8 mouse cellular contexts compared by ENCODE assay signal in genomic region chr4:139330605-139331004, GRCm38 (mm10). TPM values are rescaled to one million over a fixed set of nuclear protein-coding genes. Genes with fewer than 3 reads are reported as not detected.
DNase-seq lines count a peak whose midpoint lies in the region; ATAC-seq and TF ChIP-seq lines count a peak whose summit lies in the region.

No protein-coding gene starts in this region.

- peak overlapping the region; percentile 1; the same call in 1 of the 2 replicates for H3K4me2 ChIP-seq in embryonic facial prominence, embryonic 11.5 days (ENCODE audit: low read depth, low read length)
- H3K4me2 ChIP-seq in lung, embryonic 14.5 days = peak overlapping the region; percentile 50

- peak; percentile 97 for DNase-seq in CD4-positive, CD25-positive, alpha-beta regulatory T cell, adult 2 months (ENCODE audit: low read depth, low spot score)
- peak; percentile 98 for DNase-seq in R1 (ENCODE audit: low read depth, low spot score)
- DNase-seq in embryonic facial prominence, embryonic 11.5 days (ENCODE audit: low spot score) = peak; percentile 85
- peak; percentile 93 for DNase-seq in heart, embryonic 10.5 days (ENCODE audit: low spot score)
- DNase-seq in kidney, adult 2 months = peak; percentile 90
- DNase-seq in lung, embryonic 14.5 days = peak; percentile 89
- peak; percentile 38 for DNase-seq in retina, embryonic 14.5 days (ENCODE audit: low spot score)
- peak; percentile 91 for DNase-seq in yolk sac, embryonic 10.5 days (ENCODE audit: low spot score)

- 8% methylated on average over 10 of the region's 10 CpGs for WGBS in embryonic facial prominence, embryonic 11.5 days
- 8% methylated on average over 10 of the region's 10 CpGs for WGBS in heart, embryonic 10.5 days
- 3% methylated on average over 10 of the region's 10 CpGs for WGBS in kidney, adult 2 months
- 8% methylated on average over 10 of the region's 10 CpGs for WGBS in lung, embryonic 14.5 days

- H3K27ac ChIP-seq in embryonic facial prominence, embryonic 11.5 days (replicated peaks; ENCODE audit: low read depth, low read length) = no peak overlapping the region
- peak overlapping the region; percentile 38; the same call in 1 of the 2 replicates for H3K27ac ChIP-seq in heart, embryonic 10.5 days
- peak overlapping the region; percentile 14 for H3K27ac ChIP-seq in kidney, adult 2 months (ENCODE audit: insufficient read depth, low read depth, low read length)
- H3K27ac ChIP-seq in lung, embryonic 14.5 days (ENCODE audit: low read depth) = no peak overlapping the region

- no peak overlapping the region for H3K9ac ChIP-seq in embryonic facial prominence, embryonic 11.5 days (replicated peaks; ENCODE audit: low read length)
- no peak overlapping the region; the same call in 1 of the 2 replicates for H3K9ac ChIP-seq in lung, embryonic 14.5 days

- H3K4me3 ChIP-seq in embryonic facial prominence, embryonic 11.5 days (ENCODE audit: low read depth, low read length) = no peak overlapping the region
- peak overlapping the region; percentile 50 for H3K4me3 ChIP-seq in heart, embryonic 10.5 days
- peak overlapping the region; percentile 22 for H3K4me3 ChIP-seq in kidney, adult 2 months (ENCODE audit: insufficient read depth, low read depth, low read length)
- H3K4me3 ChIP-seq in lung, embryonic 14.5 days (ENCODE audit: low read depth, low read length) = peak overlapping the region; percentile 16; the same call in 1 of the 2 replicates

- no peaks in the 10 kb centered on the region; the same call in 1 of the 2 replicates for H3K27me3 ChIP-seq in embryonic facial prominence, embryonic 11.5 days (ENCODE audit: control insufficient read depth, insufficient read depth, low read length)
- peaks cover 26% of the 10 kb centered on the region for H3K27me3 ChIP-seq in heart, embryonic 10.5 days (ENCODE audit: insufficient read depth, poor library complexity, severe bottlenecking)
- H3K27me3 ChIP-seq in kidney, adult 2 months (replicated peaks; ENCODE audit: control insufficient read depth, insufficient read depth, low read length) = no peaks in the 10 kb centered on the region
- H3K27me3 ChIP-seq in lung, embryonic 14.5 days (ENCODE audit: insufficient read depth, low read length) = no peaks in the 10 kb centered on the region

- H3K4me1 ChIP-seq in embryonic facial prominence, embryonic 11.5 days (ENCODE audit: control insufficient read depth, insufficient read depth, low read length) = no peaks in the 10 kb centered on the region
- H3K4me1 ChIP-seq in heart, embryonic 10.5 days = peaks cover 4% of the 10 kb centered on the region; the same call in 1 of the 2 replicates
- H3K4me1 ChIP-seq in kidney, adult 2 months (ENCODE audit: control insufficient read depth, insufficient read depth, low read length) = peaks cover 6% of the 10 kb centered on the region; the same call in 1 of the 2 replicates
- H3K4me1 ChIP-seq in lung, embryonic 14.5 days (ENCODE audit: insufficient read depth) = no peaks in the 10 kb centered on the region

- peak; percentile 82 for TF ChIP-seq CTCF in kidney, adult 2 months (conservative IDR thresholded peaks at IDR 0.05; ENCODE audit: insufficient read depth, insufficient read length, low read depth, low read length)
- peak; percentile 76 for TF ChIP-seq CTCF in lung, embryonic 14.5 days (IDR thresholded peaks at IDR 0.05; ENCODE audit: low read depth)

- peak; percentile 71 for TF ChIP-seq POLR2A in kidney, adult 2 months (IDR thresholded peaks at IDR 0.05; ENCODE audit: low read depth, low read length)

- peak; percentile 85 for ATAC-seq in embryonic facial prominence, embryonic 11.5 days (replicated peaks; ENCODE audit: insufficient number of reproducible peaks, low FRiP score, low TSS enrichment, low read depth)
- peak; percentile 83 for ATAC-seq in lung, embryonic 14.5 days (ENCODE audit: insufficient read depth)

- no peaks in the 10 kb centered on the region for H3K9me3 ChIP-seq in embryonic facial prominence, embryonic 11.5 days (replicated peaks; ENCODE audit: control insufficient read depth, low read length)
- no peaks in the 10 kb centered on the region for H3K9me3 ChIP-seq in heart, embryonic 10.5 days
- H3K9me3 ChIP-seq in lung, embryonic 14.5 days (ENCODE audit: low read depth, low read length) = no peaks in the 10 kb centered on the region

- no peaks in the 10 kb centered on the region for H3K36me3 ChIP-seq in embryonic facial prominence, embryonic 11.5 days (replicated peaks; ENCODE audit: control insufficient read depth, insufficient read depth, low read depth, low read length)
- H3K36me3 ChIP-seq in heart, embryonic 10.5 days = no peaks in the 10 kb centered on the region
- H3K36me3 ChIP-seq in kidney, adult 2 months (ENCODE audit: control insufficient read depth, insufficient read depth, low read length) = no peaks in the 10 kb centered on the region
- no peaks in the 10 kb centered on the region for H3K36me3 ChIP-seq in lung, embryonic 14.5 days (ENCODE audit: insufficient read depth)

RNA-seq across cellular contexts. Expression of gene Akr7a5, which starts 20.1 kb away (rescaled TPM):
- polyA plus RNA-seq in embryonic facial prominence, embryonic 11.5 days (2014; fragmentation: Nextera tagmentation; extraction: Ambion mirVana) = 137 and 146 TPM in 2 replicates
- 60.1 and 72.5 TPM in 2 replicates for polyA plus RNA-seq in heart, embryonic 10.5 days (2016; fragmentation: Nextera tagmentation; extraction: Ambion mirVana)
- 245 and 280 TPM in 2 replicates for polyA plus RNA-seq in kidney, adult 2 months (2012; rRNA removed)
- 87.5 and 101 TPM in 2 replicates for polyA plus RNA-seq in lung, embryonic 14.5 days (2014; fragmentation: Nextera tagmentation; extraction: Ambion mirVana)

RNA-seq across cellular contexts. Expression of gene Pqlc2, which starts 20.1 kb away (rescaled TPM):
- polyA plus RNA-seq in embryonic facial prominence, embryonic 11.5 days (2014; fragmentation: Nextera tagmentation; extraction: Ambion mirVana) = 13.5 and 14.2 TPM in 2 replicates
- polyA plus RNA-seq in heart, embryonic 10.5 days (2016; fragmentation: Nextera tagmentation; extraction: Ambion mirVana) = 12.7 and 13.9 TPM in 2 replicates
- 63.3 and 71.7 TPM in 2 replicates for polyA plus RNA-seq in kidney, adult 2 months (2012; rRNA removed)
- 10.5 and 11.0 TPM in 2 replicates for polyA plus RNA-seq in lung, embryonic 14.5 days (2014; fragmentation: Nextera tagmentation; extraction: Ambion mirVana)

RNA-seq across cellular contexts. Expression of gene Mrto4, which starts 21.8 kb away (rescaled TPM):
- 145 TPM in 2 replicates for polyA plus RNA-seq in embryonic facial prominence, embryonic 11.5 days (2014; fragmentation: Nextera tagmentation; extraction: Ambion mirVana)
- 115 and 161 TPM in 2 replicates for polyA plus RNA-seq in heart, embryonic 10.5 days (2016; fragmentation: Nextera tagmentation; extraction: Ambion mirVana)
- polyA plus RNA-seq in kidney, adult 2 months (2012; rRNA removed) = 16.3 and 21.2 TPM in 2 replicates
- 118 and 136 TPM in 2 replicates for polyA plus RNA-seq in lung, embryonic 14.5 days (2014; fragmentation: Nextera tagmentation; extraction: Ambion mirVana)

RNA-seq across cellular contexts. Expression of gene Emc1, which starts 21.8 kb away (rescaled TPM):
- polyA plus RNA-seq in embryonic facial prominence, embryonic 11.5 days (2014; fragmentation: Nextera tagmentation; extraction: Ambion mirVana) = 13.5 and 17.0 TPM in 2 replicates
- polyA plus RNA-seq in heart, embryonic 10.5 days (2016; fragmentation: Nextera tagmentation; extraction: Ambion mirVana) = 37.9 and 56.6 TPM in 2 replicates
- 29.2 and 31.4 TPM in 2 replicates for polyA plus RNA-seq in kidney, adult 2 months (2012; rRNA removed)
- polyA plus RNA-seq in lung, embryonic 14.5 days (2014; fragmentation: Nextera tagmentation; extraction: Ambion mirVana) = 28.7 and 31.0 TPM in 2 replicates

RNA-seq across cellular contexts. Expression of gene Ubr4, which starts 21.8 kb away (rescaled TPM):
- 63.1 and 66.2 TPM in 2 replicates for polyA plus RNA-seq in embryonic facial prominence, embryonic 11.5 days (2014; fragmentation: Nextera tagmentation; extraction: Ambion mirVana)
- 61.1 and 75.4 TPM in 2 replicates for polyA plus RNA-seq in heart, embryonic 10.5 days (2016; fragmentation: Nextera tagmentation; extraction: Ambion mirVana)
- polyA plus RNA-seq in kidney, adult 2 months (2012; rRNA removed) = 129 and 168 TPM in 2 replicates
- 82.2 and 84.5 TPM in 2 replicates for polyA plus RNA-seq in lung, embryonic 14.5 days (2014; fragmentation: Nextera tagmentation; extraction: Ambion mirVana)

Comparison
In these comparisons a context has a peak if more than half of its experiments do, and no peak if none do; other contexts are left out.
1. DNase-seq: peak in every context shown above with its lines; median percentile 98 in R1; 97 in CD4-positive, CD25-positive, alpha-beta regulatory T cell, adult 2 months; 93 in heart, embryonic 10.5 days; 91 in yolk sac, embryonic 10.5 days; 90 in kidney, adult 2 months; 89 in lung, embryonic 14.5 days; 85 in embryonic facial prominence, embryonic 11.5 days; 38 in retina, embryonic 14.5 days.
2. H3K27ac ChIP-seq: peak in heart, embryonic 10.5 days (single experiment) and kidney, adult 2 months (single experiment); none in embryonic facial prominence, embryonic 11.5 days (single experiment) and lung, embryonic 14.5 days (single experiment).